Mouse (Mus musculus) megakaryocyte, embryonic 14.5 days (primary cell): Measurements from ENCODE around the gene Mttp.

ENCODE experiments used
- FLI1 ChIP-seq: IDR thresholded peaks from 2 replicates; pipeline ENCODE4 v1.6.1; 2012; ENCODE audit warnings: low read length, inconsistent platforms, mixed read lengths
- GATA1 ChIP-seq: IDR thresholded peaks from 3 replicates; pipeline ENCODE4 v1.6.1; 2012; ENCODE audit warnings: mixed read lengths, low read length, inconsistent platforms, borderline replicate concordance

DNA sequence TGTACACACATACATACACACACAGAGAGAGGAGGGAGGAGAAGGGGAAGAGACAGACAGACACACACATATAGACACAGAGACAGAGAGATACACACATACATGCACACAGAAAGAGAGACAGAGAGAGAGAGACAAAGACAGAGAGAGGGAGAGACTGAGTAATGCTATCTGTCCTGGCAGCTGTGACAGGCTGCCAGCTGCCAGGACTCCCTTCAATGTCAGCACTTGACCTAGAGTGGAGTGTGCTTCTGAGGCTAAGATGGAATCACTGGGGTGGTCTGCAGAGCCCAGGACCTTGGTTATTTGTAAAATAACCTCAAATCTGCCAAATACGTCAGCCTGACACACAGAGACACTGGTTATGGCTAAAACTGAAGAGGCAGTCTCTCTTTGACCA lies 47.0 kb downstream of the Mttp start:
- TF ChIP-seq FLI1 (no peak), GATA1 (no peak)
